Mouse (Mus musculus): ENCODE results near the gene Phkg1. TPM values are rescaled to one million over a fixed set of nuclear protein-coding genes. Genes with fewer than 3 reads are reported as not detected.
"Not testable (repeated sequence)": the region's sequence is repeated elsewhere in the genome, so short reads cannot be mapped to it uniquely, and the experiment has no call there.

Gene Phkg1
- 10 to 100 TPM; 13.8 to 16.3 TPM for total RNA-seq (2021)

- intact Hi-C loops (cut with DNase I) = no loop called here
- no peak for DNase-seq (ENCODE audit: low spot score in 2 of 2)
Observed at GRCm38 (mm10) chr5:129898449-129898848, at the start of gene Phkg1. Gene Phkg1, minus strand, starts transcription at chr5:129898549.

DNA sequence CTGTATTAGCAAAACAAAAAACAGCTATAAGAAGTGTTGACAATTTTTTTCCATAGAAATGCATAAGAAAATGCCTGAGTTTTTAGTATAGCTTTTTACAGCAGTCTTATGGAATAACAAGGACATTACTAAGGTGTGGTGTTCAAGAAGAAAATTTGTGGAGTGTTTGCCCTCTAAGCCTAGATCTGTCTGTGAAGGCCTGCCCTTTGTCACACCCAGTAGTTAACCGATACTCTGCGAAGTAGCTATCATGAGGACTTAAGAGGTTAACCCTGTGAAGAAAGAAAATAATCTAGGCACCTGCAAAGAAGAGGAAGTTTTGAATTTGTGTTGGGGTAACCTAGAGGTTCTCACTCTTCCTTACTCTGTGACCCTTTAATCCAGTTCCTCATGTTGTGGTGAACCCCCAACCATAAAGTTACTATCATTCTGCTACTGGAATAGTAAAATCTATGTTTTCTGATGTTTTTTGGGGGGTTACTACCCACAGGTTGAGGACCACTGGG, 49.2 kb upstream of the Phkg1 start:
- DNase-seq (ENCODE audit: low spot score in 2 of 2) = no peak
- intact Hi-C loops (cut with DNase I) = no loop called here

DNA sequence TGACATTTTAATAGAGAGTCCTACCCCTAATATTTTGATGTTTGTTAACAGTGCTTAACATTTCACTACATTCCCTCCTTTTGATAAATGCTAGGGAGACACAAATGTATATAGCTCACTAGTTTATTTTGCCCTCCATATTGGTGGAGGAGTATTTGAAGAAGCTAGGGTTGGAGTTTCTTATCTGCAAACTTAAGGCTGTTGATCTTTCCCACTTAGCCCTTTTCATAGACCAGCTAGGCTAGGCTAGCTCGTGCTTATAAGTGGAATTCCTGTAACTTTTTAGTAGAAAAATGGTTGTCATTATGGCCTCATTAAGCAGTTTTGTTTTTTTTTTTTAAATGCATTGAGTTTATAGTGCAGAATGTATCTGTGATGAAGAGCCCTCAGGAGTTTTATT, 45.1 kb upstream of the Phkg1 start:
- intact Hi-C loops (cut with DNase I) = loop anchor here (5.0 kb wide), 1 partner anchor 36 kb away; the partner anchor contains the start of gene Nupr1l
- DNase-seq (ENCODE audit: low spot score in 2 of 2) = no peak

DNA sequence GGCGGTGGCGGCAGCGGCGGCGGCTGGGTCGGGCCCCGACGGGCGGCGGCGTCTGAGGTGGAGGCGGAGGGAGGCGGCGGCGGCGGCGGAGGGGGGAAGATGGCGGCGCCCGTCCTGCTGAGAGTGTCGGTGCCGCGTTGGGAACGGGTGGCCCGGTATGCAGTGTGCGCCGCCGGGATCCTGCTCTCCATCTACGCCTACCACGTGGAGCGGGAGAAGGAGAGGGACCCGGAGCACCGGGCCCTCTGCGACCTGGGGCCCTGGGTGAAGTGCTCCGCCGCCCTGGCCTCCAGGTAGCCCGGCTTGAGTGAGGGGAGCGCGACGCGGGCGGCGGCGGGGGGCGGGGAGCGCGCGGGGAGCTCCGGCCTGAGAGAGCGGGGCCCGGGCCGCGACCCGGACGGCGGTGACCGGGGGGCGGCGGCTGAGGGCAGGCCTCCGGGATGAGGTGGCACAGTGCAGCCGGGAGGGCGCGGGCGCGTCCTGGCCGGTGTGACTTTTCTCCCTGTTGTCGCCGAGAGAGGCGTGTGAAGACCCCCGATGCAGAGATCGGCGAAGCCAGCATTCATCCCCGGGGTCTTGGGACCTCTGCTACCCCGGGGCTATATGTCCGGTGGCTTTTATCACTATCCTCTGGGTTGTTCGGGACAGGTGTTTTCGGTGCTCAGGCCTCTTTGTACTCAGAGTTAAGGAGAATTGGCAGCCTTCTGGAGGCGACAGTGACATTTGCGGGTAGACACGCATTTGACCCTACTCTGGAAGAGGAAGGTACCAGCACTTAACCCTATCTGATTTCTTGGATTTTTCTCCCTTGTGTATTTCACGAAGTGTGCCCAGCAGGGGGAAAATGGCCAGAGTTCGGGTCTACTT, 44.0 kb upstream of the Phkg1 start:
- intact Hi-C loops (cut with DNase I) = loop anchor here (5.0 kb wide), 1 partner anchor 35 kb away; the partner anchor contains the start of gene Nupr1l
- DNase-seq (ENCODE audit: low spot score in 2 of 2) = peak; percentile 22 to 28

DNA sequence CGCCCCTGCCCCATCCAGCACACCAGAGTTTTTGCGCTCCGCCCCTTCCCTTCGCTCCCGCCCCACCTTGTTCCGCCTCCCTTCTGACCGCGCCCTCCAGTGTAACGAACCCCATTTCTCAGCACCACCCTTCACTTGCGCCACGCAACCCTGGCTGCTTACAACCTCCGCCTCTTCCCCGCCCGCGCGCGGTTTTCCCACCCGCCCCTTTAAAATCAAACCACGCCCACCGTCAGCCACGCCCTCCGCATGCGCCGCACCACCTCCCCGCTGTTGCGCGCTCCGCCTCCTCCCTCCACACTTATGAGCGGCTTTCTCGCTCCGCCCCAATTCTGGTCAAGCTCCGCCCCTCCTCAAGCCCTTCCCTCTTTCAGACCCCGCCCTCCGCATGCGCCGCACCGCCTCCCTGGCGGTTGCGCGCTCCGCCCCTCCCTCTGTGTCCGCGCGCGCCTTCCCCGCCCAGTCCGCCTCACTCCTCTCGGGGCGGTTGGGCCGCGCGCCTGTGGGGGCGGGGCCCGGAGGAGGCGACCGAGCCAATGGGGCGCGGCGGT, 43.2 kb upstream of the Phkg1 start, which contains the start of gene Vkorc1l1:
Gene Vkorc1l1 (plus strand): TSS at position 476 of the 551 bp plus-strand sequence.
- intact Hi-C loops (cut with DNase I) = loop anchor here (5.0 kb wide), 1 partner anchor 34 kb away; the partner anchor contains the start of gene Nupr1l
- DNase-seq (ENCODE audit: low spot score in 2 of 2) = peak; percentile 95 to 97

GRCm38 (mm10) chr5:129940736-129941494, 42.6 kb upstream of the Phkg1 start:
- intact Hi-C loops (cut with DNase I) = loop anchor here (5.0 kb wide), 1 partner anchor 34 kb away; the partner anchor contains the start of gene Nupr1l
- no peak for DNase-seq (ENCODE audit: low spot score in 2 of 2)

- DNase-seq (ENCODE audit: low spot score in 2 of 2) = no peak
- intact Hi-C loops (cut with DNase I) = loop anchor here (5.0 kb wide), 1 partner anchor 33 kb away; the partner anchor contains the start of gene Nupr1l
Observed at GRCm38 (mm10) chr5:129940281-129940680, 41.9 kb upstream of the Phkg1 start.

- intact Hi-C loops (cut with DNase I) = no loop called here
- DNase-seq (ENCODE audit: low spot score in 2 of 2) = no peak
Observed at GRCm38 (mm10) chr5:129936941-129937340, 38.6 kb upstream of the Phkg1 start.

- intact Hi-C loops (cut with DNase I) = no loop called here
- DNase-seq (ENCODE audit: low spot score in 2 of 2) = no peak
Observed at GRCm38 (mm10) chr5:129929924-129930855, 31.8 kb upstream of the Phkg1 start.

DNA sequence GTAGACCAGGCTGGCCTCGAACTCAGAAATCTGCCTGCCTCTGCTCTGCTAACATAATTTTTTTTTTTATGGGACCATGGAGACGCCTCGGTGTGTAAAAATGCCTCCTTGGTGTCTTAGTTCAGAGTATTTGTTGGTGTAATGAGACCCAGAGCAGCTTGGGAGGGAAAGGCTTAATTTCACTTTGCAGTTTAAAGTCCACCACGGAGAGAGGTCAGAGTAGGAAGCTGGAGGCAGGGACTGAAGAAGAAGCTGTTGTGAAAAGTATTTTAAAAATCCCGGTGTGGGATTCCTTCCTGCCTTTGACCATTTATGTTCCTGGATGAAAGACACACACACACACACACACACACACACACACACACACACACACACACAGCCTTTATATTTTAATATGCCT, 27.6 kb upstream of the Phkg1 start:
- intact Hi-C loops (cut with DNase I) = no loop called here
- DNase-seq (ENCODE audit: low spot score in 2 of 2) = no peak

DNA sequence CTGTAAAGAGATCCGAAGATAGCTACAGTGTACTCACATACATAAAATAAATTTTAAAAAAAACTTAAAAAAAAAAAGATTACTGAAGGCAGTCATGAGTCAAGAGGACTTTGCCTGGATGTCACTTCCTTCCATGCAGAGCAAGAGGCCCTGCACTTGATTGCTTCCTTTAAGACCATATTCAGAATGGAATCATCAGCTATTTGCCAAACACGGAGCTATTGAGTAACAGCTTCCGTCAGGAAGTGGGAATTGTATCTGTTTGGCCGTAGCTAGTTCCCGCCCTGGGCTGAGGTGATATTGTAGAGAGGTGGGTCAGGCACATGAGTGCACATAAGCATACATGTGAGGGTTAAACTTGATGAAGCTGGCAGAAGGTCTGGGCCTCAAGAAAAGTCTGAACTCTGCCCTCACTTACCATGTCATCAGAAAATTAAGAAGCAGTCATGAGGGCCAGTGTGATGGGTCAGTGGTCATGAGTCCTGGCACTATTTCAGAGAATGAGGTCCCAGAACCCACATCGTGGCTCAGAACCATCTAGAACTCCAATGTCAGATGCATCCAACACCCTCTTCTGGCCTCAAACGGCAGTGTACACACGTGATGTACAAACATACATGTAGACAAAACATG, 26.6 kb upstream of the Phkg1 start:
- intact Hi-C loops (cut with DNase I) = no loop called here
- no peak for DNase-seq (ENCODE audit: low spot score in 2 of 2)

DNA sequence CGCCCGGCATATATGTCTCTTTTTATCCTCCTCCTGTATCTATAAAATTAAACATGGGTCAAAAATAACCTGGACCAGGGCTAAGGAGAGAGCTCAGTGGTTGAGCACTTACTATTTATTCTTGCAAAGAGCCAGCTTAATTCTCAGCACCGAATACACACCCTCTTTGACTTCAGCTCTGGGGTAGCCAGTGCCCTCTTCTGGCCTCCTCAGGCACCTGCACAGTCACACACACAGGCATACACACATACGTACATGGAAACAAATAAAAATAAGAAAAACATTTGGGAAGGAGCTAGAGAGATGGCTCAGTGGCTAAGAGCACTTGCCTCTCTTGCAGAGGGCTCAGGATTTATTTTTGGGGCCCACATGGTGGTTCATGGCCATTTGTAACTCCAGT, 23.6 kb upstream of the Phkg1 start:
- DNase-seq (ENCODE audit: low spot score in 2 of 2) = no peak
- intact Hi-C loops (cut with DNase I) = no loop called here

GRCm38 (mm10) chr5:129919320-129919719, 21.0 kb upstream of the Phkg1 start:
- DNase-seq (ENCODE audit: low spot score in 2 of 2) = no peak
- intact Hi-C loops (cut with DNase I) = no loop called here

GRCm38 (mm10) chr5:129918752-129919151, 20.4 kb upstream of the Phkg1 start:
- DNase-seq (ENCODE audit: low spot score in 2 of 2) = no peak
- intact Hi-C loops (cut with DNase I) = no loop called here

DNA sequence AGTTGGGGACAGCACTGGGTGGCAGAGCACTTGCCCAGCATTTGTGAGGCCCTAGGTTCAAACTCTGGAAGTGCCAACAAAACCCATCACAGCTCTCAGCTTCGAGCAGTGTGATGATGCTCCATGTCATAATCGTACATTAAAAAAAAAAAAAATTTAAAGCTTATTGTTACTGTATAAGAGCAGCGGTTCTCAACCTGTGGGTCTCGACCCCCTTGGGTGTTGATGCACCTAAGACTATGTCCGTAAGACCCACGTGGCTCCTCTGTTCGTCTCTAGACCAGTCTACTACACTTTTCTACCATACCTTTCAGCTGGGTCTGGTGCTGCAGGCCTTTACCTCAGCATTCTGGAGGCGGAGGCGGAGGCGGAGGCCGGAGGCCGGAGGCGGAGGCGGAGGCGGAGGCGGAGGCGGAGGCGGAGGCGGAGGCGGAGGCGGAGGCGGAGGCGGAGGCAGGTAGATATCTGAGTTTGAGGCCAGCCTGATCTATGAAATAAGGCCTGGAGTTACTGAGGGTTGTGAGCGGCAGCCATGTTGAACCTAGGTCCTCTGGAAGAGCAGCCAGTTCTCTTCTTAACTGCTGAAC, 19.8 kb upstream of the Phkg1 start:
- intact Hi-C loops (cut with DNase I) = no loop called here
- no peak for DNase-seq (ENCODE audit: low spot score in 2 of 2)

GRCm38 (mm10) chr5:129915491-129915890, 17.1 kb upstream of the Phkg1 start:
- DNase-seq (ENCODE audit: low spot score in 2 of 2); intact Hi-C loops (cut with DNase I): not testable (repeated sequence)

- intact Hi-C loops (cut with DNase I) = no loop called here
- DNase-seq (ENCODE audit: low spot score in 2 of 2) = no peak
Observed at GRCm38 (mm10) chr5:129914024-129914423, 15.7 kb upstream of the Phkg1 start.

GRCm38 (mm10) chr5:129909591-129909990, 11.2 kb upstream of the Phkg1 start:
- intact Hi-C loops (cut with DNase I) = loop anchor here (5.0 kb wide), 1 partner anchor 33 kb away; the partner anchor contains the start of gene Vkorc1l1
- no peak for DNase-seq (ENCODE audit: low spot score in 2 of 2)

All from left cerebral cortex, postnatal 36 days (tissue).